Mouse (Mus musculus) spleen, adult 2 months (tissue): Measurements from ENCODE around the gene Sectm1b. TPM values are rescaled to one million over a fixed set of nuclear protein-coding genes. Genes with fewer than 3 reads are reported as not detected.

Experiments used
- DNase-seq, 2 experiments: peaks; one replicate each; pipeline versions ENCODE4 v3.0.0 to v3.0.0-alpha.2; 2012 to 2021; ENCODE audit warnings: low spot score in 2 of 2, low read depth in 1 of 2
- H3K27ac ChIP-seq: fragments of 200-500 bp; 2 replicates; pipeline ENCODE4 v1.5.1; 2012; ENCODE audit warnings: low read length, inconsistent platforms; ENCODE audit not compliant: insufficient read depth
- H3K27me3 ChIP-seq: fragments of 200-500 bp; 2 replicates; pipeline ENCODE4 v1.6.1; 2012; ENCODE audit warnings: mild to moderate bottlenecking, moderate library complexity, low read length, inconsistent platforms; ENCODE audit not compliant: control insufficient read depth, insufficient read depth
- H3K36me3 ChIP-seq: fragments of 200-500 bp; 2 replicates; pipeline ENCODE4 v1.6.1; 2012; ENCODE audit warnings: mild to moderate bottlenecking, low read length, inconsistent platforms; ENCODE audit not compliant: control insufficient read depth, insufficient read depth
- H3K4me1 ChIP-seq: fragments of 200-500 bp; 2 replicates; pipeline ENCODE4 v1.6.1; 2011; ENCODE audit warnings: inconsistent platforms; ENCODE audit not compliant: control insufficient read depth, insufficient read depth, insufficient read length
- H3K4me3 ChIP-seq: fragments of 200-500 bp; 2 replicates; pipeline ENCODE4 v1.5.1; 2011; ENCODE audit warnings: mild to moderate bottlenecking, inconsistent platforms; ENCODE audit not compliant: insufficient read depth, insufficient read length; ENCODE audit errors: extremely low read depth
- CTCF ChIP-seq: fragments of 200-500 bp; IDR thresholded peaks from 2 replicates; pipeline ENCODE4 v1.5.1; 2011; ENCODE audit warnings: mild to moderate bottlenecking, inconsistent platforms; ENCODE audit not compliant: insufficient read depth, insufficient read length, insufficient replicate concordance; ENCODE audit errors: extremely low read depth
- POLR2A ChIP-seq: fragments of 200-500 bp; IDR thresholded peaks from 2 replicates; pipeline ENCODE4 v1.6.1; 2011; ENCODE audit warnings: low read depth, low read length, inconsistent platforms
- WGBS: fragments of 180-500 bp; shearing (Covaris S2); methylation state at CpG from one replicate; pipeline ENCODE4 v1.1.7; 2018; 5-methylcytosine and 5-hydroxymethylcytosine counted together
- polyA plus RNA-seq: library from polyadenylated mRNA; depleted of rRNA; stranded (reverse); fragments of >200 nt; gene quantifications from 2 replicates; pipeline ENCODE4 v1.2.3, GENCODE M21; 2012; rRNA removed

Sectm1b gene
- polyA plus RNA-seq, 1 experiment: not detected

DNA sequence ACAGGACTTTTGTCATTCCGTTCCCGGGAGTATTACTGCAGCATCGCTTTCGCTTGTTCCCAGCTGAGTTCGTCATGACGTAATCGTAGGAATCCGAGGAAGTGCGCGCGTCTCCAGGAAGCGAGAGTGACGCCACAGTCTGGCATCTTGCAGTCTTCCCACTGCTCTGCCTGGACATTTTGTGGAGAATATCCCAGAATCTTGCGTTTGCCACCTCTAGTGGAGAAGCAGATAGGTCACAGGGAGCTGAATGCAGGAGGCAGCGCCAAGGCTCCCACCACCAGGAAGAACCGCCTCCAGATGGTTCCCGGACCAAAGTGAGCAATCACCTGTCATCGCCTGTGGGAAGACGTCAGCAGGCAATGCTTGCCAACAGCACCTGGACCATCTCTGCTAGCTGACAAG, 48.5 kb downstream of the Sectm1b start:
- no peaks in the 10 kb centered on the region for H3K4me1 ChIP-seq
- no peak overlapping the region for H3K4me3 ChIP-seq
- no peak for TF ChIP-seq CTCF
- no peak for TF ChIP-seq POLR2A
- H3K36me3 ChIP-seq: no peaks in the 10 kb centered on the region
- H3K27me3 ChIP-seq: no peaks in the 10 kb centered on the region
- 57% methylated on average over 19 of the region's 19 CpGs for WGBS
- DNase-seq: no peak
- no peak overlapping the region for H3K27ac ChIP-seq

DNA sequence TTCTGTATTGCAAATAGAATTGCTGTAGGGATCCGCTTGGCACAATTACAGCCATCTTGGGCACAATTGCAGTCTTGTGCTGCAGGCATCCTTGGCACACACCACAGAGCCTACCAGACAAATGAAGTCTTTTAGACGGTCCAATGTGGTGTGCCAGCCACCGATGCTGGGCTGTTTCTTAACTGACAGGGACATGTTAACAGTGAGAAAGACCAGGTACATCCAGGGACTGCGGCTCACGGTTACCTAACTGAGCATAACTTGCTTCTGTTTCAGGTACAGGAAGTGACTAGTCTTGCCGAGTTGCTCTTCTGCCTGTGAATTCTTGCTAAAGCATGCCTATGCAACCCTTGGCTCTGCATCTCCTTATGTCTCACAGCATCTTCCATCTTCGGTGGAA, 49.7 kb downstream of the Sectm1b start:
- Histone ChIP-seq H3K27me3 (no peaks in the 10 kb centered on the region), H3K4me3 (no peak overlapping the region), H3K4me1 (no peaks in the 10 kb centered on the region), H3K27ac (no peak overlapping the region), H3K36me3 (no peaks in the 10 kb centered on the region)
- WGBS: 79% methylated on average over 7 of the region's 7 CpGs
- TF ChIP-seq POLR2A (no peak), CTCF (no peak)
- no peak for DNase-seq

DNA sequence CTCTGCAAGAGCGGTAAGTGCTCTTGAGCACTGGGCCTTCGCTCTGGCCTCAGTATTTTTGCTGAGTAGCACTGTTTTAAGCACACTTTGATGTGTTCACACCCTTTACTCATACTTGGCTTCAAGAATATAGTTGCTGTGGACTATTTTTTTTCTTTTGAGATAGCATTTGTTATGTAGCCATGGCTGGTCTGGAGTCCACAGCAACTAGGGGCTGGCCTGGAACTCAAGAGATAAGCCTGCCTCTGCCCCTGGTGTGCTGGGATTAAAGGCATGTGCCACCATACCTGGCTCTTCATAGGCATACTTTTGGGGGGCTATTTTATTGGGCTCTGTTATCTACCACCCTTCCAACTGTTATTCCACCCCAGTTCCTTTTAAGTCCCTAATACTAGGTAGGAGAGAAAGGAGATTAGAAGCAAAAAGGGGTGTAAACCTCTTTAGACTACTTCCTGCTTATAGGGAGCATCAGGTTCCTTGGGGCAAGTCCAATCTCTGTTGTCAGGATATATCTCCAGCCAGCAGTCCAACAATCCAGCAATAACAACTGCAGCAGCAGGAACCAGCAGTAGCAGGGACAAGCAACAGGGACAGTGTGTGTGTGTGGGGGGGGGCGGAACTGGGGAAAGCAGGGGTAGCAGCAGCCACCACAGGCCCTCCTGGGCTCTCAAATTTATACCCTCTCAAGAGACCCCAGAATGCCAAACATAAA, 53.2 kb downstream of the Sectm1b start:
- TF ChIP-seq POLR2A (no peak), CTCF (no peak)
- WGBS: 93% methylated on average over 3 of the region's 3 CpGs

DNA sequence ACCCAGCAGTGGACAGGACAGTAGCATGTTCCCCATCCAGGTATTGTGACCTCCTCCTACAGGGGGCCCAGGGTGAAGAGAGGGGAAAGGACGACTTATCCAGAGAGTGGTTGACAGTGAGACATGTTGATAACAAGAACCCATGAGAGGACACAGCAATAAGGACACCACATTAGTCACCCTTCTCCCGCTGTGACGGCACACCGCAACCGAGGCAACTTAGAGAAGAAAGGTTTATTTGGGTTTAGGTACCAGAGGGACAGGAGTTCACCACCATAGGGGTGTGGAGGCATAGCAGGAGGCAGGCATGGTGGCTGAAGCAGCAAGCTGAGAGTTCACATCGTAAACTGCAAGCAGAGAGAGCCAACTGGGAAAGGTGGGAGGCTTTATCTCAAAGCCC, 57.2 kb downstream of the Sectm1b start:
- H3K27ac ChIP-seq: no peak overlapping the region
- no peak for TF ChIP-seq CTCF
- TF ChIP-seq POLR2A: no peak
- WGBS: 77% methylated on average over 6 of the region's 6 CpGs
- H3K27me3 ChIP-seq: no peaks in the 10 kb centered on the region
- no peaks in the 10 kb centered on the region for H3K36me3 ChIP-seq
- no peak for DNase-seq
- no peak overlapping the region for H3K4me3 ChIP-seq
- no peaks in the 10 kb centered on the region for H3K4me1 ChIP-seq

More for the DNA sequence above, 53.2 kb downstream of the Sectm1b start:
- no peaks in the 10 kb centered on the region for H3K27me3 ChIP-seq
- no peak overlapping the region for H3K4me3 ChIP-seq
- no peaks in the 10 kb centered on the region for H3K4me1 ChIP-seq
- no peak overlapping the region for H3K27ac ChIP-seq
- H3K36me3 ChIP-seq: no peaks in the 10 kb centered on the region
- DNase-seq: no peak

DNA sequence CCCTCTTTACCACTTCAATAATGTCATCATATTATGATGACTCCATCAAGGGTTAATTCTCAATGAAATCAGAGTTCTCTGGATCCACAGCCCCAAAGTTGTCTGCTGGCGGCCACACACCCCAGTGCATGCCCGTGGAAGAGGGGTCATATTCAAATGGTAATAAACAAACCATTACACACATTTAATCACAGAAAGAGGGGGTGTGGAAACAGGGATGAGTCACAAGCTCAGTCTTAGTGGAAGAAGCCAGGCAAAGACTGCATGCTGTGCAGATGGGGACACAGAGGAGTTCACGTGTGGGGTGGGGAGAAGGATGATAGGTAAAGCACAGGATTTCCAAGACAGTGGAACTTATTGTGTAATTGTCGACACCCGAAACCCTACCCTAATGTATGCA, 59.1 kb downstream of the Sectm1b start:
- Histone ChIP-seq H3K27ac (no peak overlapping the region), H3K4me1 (no peaks in the 10 kb centered on the region), H3K36me3 (no peaks in the 10 kb centered on the region), H3K27me3 (no peaks in the 10 kb centered on the region), H3K4me3 (no peak overlapping the region)
- TF ChIP-seq POLR2A (no peak), CTCF (no peak)
- WGBS: 74% methylated on average over 5 of the region's 5 CpGs
- DNase-seq: no peak

Other genes starting within 250 kb of the Sectm1b start
- 151 and 179 TPM in 2 replicates for gene Fasn, start 239.0 kb downstream of the Sectm1b start, polyA plus RNA-seq
- gene Ccdc57, start 130.7 kb downstream of the Sectm1b start, polyA plus RNA-seq: 0.47 and 0.78 TPM in 2 replicates
- gene Slc16a3, start 115.1 kb downstream of the Sectm1b start, polyA plus RNA-seq: 16.1 and 23.1 TPM in 2 replicates
- gene Csnk1d, start 72.2 kb downstream of the Sectm1b start, polyA plus RNA-seq: 48.6 and 49.2 TPM in 2 replicates
- gene Cd7, start 24.2 kb downstream of the Sectm1b start, polyA plus RNA-seq: 63.0 and 79.5 TPM in 2 replicates
- gene Sectm1a, start 17.7 kb upstream of the Sectm1b start, polyA plus RNA-seq: 5.0 and 8.9 TPM in 2 replicates
- gene Tex19.2, start 55.1 kb upstream of the Sectm1b start, polyA plus RNA-seq: not detected in 2 replicates
- not detected in 2 replicates for gene Tex19.1, start 82.6 kb upstream of the Sectm1b start, polyA plus RNA-seq
- not detected in 2 replicates for gene Uts2r, start 96.7 kb upstream of the Sectm1b start, polyA plus RNA-seq
- gene Hexdc, start 140.9 kb upstream of the Sectm1b start, polyA plus RNA-seq: 11.0 and 14.7 TPM in 2 replicates
- gene Ogfod3, start 141.1 kb upstream of the Sectm1b start, polyA plus RNA-seq: 5.9 TPM in 2 replicates
- 63.3 and 67.2 TPM in 2 replicates for gene Cybc1, start 165.8 kb upstream of the Sectm1b start, polyA plus RNA-seq
- gene Narf, start 173.7 kb upstream of the Sectm1b start, polyA plus RNA-seq: 36.8 and 42.0 TPM in 2 replicates
- gene Foxk2, start 196.4 kb upstream of the Sectm1b start, polyA plus RNA-seq: 29.8 and 40.3 TPM in 2 replicates